10 mouse cellular contexts compared by ENCODE assay signal in the genomic region with DNA sequence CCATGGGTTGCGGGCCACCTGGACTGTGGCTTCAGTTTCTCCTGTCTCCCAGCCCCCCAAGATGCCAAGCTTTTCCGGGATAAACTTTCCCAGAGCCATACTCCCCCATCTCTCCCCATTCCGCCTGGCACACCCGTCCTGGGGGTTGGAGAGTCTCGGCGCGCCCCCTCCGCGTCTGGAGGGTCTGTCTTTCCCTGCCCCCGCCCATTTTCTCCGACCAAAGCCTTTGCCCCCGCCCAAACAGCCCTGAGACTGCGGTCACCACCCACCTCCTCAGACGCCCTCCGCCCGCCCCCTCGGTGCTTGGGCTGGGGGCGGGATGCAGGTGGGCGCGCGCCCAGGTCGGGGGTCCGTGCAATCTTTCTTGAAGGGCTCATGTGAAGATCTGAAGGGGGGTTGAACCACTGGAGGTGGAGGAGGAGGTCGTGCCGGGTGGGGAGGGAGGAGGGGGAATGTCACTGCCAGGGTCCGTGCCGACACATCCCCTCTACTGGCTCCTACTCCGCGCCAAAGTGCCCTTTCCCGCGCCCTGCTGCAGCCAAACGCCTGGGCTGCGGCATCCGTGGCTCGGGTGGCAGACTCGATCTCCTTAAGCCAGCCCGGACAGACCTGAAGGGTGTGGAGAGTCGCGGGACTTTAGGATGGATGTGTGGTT. TPM values are rescaled to one million over a fixed set of nuclear protein-coding genes. Genes with fewer than 3 reads are reported as not detected.
DNase-seq lines count a peak whose midpoint lies in the region; ATAC-seq lines count a peak whose summit lies in the region.
"Had no signal": no experiment of that assay in that cellular context is flagged by ENCODE, and none has a peak within 500 bp of the region (broad histone marks: within the 10 kb centered on the region; RNA-seq: fewer than 3 reads in every experiment).

No protein-coding gene starts in this region.

- peaks cover 55% of the 10 kb centered on the region for H3K4me1 ChIP-seq in hindbrain, embryonic 13.5 days (replicated peaks)
- peaks cover 49% of the 10 kb centered on the region for H3K4me1 ChIP-seq in neural tube, embryonic 13.5 days (replicated peaks)

- peak overlapping the region; percentile 83 for H3K4me2 ChIP-seq in hindbrain, embryonic 13.5 days
- peak overlapping the region; percentile 78 for H3K4me2 ChIP-seq in neural tube, embryonic 13.5 days

- ATAC-seq in hindbrain, embryonic 13.5 days (ENCODE audit: low FRiP score), result peak; percentile 8; the same call in 1 of the 2 replicates
- no peak for ATAC-seq in neural tube, embryonic 13.5 days (ENCODE audit: low read depth)

- no peaks in the 10 kb centered on the region for H3K36me3 ChIP-seq in hindbrain, embryonic 13.5 days
- no peaks in the 10 kb centered on the region for H3K36me3 ChIP-seq in neural tube, embryonic 13.5 days

- intact Hi-C loops in left cerebral cortex, postnatal 4 days (cut with DNase I), result loop anchor here (5.0 to 10.0 kb wide), 2 partner anchors 154 to 621 kb away; no protein-coding TSS in a partner anchor
- intact Hi-C loops in left cerebral cortex, postnatal 14 days (cut with DNase I), result loop anchor here (5.0 kb wide), 1 partner anchor 254 kb away; no protein-coding TSS in a partner anchor

- H3K27me3 ChIP-seq in hindbrain, embryonic 13.5 days, result peaks cover 26% of the 10 kb centered on the region
- H3K27me3 ChIP-seq in neural tube, embryonic 13.5 days, result peaks cover 34% of the 10 kb centered on the region

- H3K4me3 ChIP-seq in hindbrain, embryonic 13.5 days, result peak overlapping the region; percentile 74
- H3K4me3 ChIP-seq in neural tube, embryonic 13.5 days, result peak overlapping the region; percentile 77

- peak; percentile 65 for DNase-seq in left cerebral cortex, postnatal 4 days
- DNase-seq in left cerebral cortex, postnatal 14 days (ENCODE audit: low spot score in 2 of 2), result no peak
- peak; percentile 13 for DNase-seq in embryo, embryonic 11 days
- DNase-seq in thymus, postnatal 25 days, result no peak
- no peak for DNase-seq in thymus, adult 18-20 months
- no peak for DNase-seq in kidney, postnatal 4 days
- DNase-seq: thymus, postnatal 14 days had no signal

- WGBS in hindbrain, embryonic 13.5 days, result under 1% methylated on average over 37 of the region's 39 CpGs
- WGBS in neural tube, embryonic 13.5 days, result 2% methylated on average over 38 of the region's 39 CpGs

- H3K9me3 ChIP-seq in hindbrain, embryonic 13.5 days, result no peaks in the 10 kb centered on the region
- H3K9me3 ChIP-seq in neural tube, embryonic 13.5 days, result no peaks in the 10 kb centered on the region

- H3K9ac ChIP-seq in hindbrain, embryonic 13.5 days, result peak overlapping the region; percentile 87
- peak overlapping the region; percentile 90 for H3K9ac ChIP-seq in neural tube, embryonic 13.5 days

- H3K27ac ChIP-seq in hindbrain, embryonic 13.5 days, result peak overlapping the region; percentile 89
- peak overlapping the region; percentile 85 for H3K27ac ChIP-seq in neural tube, embryonic 13.5 days (replicated peaks)
- H3K27ac ChIP-seq: macrophage had no signal

RNA-seq across cellular contexts. Expression of a gene that starts 1.0 kb away (rescaled TPM):
- total RNA-seq in left cerebral cortex, postnatal 4 days (2021), result 10 to 100 TPM; 76.9 to 83.5 TPM
- 10 to 100 TPM; 56.9 to 61.3 TPM for total RNA-seq in left cerebral cortex, postnatal 14 days (2021)
- 8.6 TPM in 2 replicates for polyA plus RNA-seq in hindbrain, embryonic 13.5 days (2015; fragmentation: Nextera tagmentation; extraction: Ambion mirVana)
- 7.9 and 9.1 TPM in 2 replicates for polyA plus RNA-seq in neural tube, embryonic 13.5 days (2015; fragmentation: Nextera tagmentation; extraction: Ambion mirVana)
- polyA plus RNA-seq: macrophage had no signal

RNA-seq across cellular contexts. Expression of a gene that starts 17.9 kb away (rescaled TPM):
- 1 to 10 TPM; 3.6 to 3.9 TPM for total RNA-seq in left cerebral cortex, postnatal 4 days (2021)
- 1 to 10 TPM; 1.9 to 3.7 TPM for total RNA-seq in left cerebral cortex, postnatal 14 days (2021)
- polyA plus RNA-seq in hindbrain, embryonic 13.5 days (2015; fragmentation: Nextera tagmentation; extraction: Ambion mirVana), result 0.69 and 0.88 TPM in 2 replicates
- polyA plus RNA-seq in neural tube, embryonic 13.5 days (2015; fragmentation: Nextera tagmentation; extraction: Ambion mirVana), result 0.87 and 0.91 TPM in 2 replicates
- polyA plus RNA-seq: macrophage had no signal

Comparison
In these comparisons a context has a peak if more than half of its experiments do, and no peak if none do; other contexts are left out.
1. DNase-seq: peak in left cerebral cortex, postnatal 4 days (single experiment) and embryo, embryonic 11 days (single experiment); none in left cerebral cortex, postnatal 14 days (0 of 2), thymus, postnatal 25 days (single experiment), thymus, adult 18-20 months (0 of 2) and kidney, postnatal 4 days (0 of 2).